Mouse (Mus musculus) testis, adult 2 months (tissue): ENCODE data around the gene Coq10a.

Source experiments
- CTCF ChIP-seq: fragments of 200-500 bp; IDR thresholded peaks from 2 replicates; pipeline ENCODE4 v1.5.1; 2012; ENCODE audit warnings: low read depth, mild to moderate bottlenecking, inconsistent platforms, low read length, moderate library complexity; ENCODE audit not compliant: control insufficient read depth, insufficient read depth, insufficient replicate concordance
- POLR2A ChIP-seq: fragments of 200-500 bp; IDR thresholded peaks from 2 replicates; pipeline ENCODE4 v1.6.1; 2012; ENCODE audit warnings: low read depth, mild to moderate bottlenecking, inconsistent platforms, low read length, moderate library complexity; ENCODE audit not compliant: control insufficient read depth

DNA sequence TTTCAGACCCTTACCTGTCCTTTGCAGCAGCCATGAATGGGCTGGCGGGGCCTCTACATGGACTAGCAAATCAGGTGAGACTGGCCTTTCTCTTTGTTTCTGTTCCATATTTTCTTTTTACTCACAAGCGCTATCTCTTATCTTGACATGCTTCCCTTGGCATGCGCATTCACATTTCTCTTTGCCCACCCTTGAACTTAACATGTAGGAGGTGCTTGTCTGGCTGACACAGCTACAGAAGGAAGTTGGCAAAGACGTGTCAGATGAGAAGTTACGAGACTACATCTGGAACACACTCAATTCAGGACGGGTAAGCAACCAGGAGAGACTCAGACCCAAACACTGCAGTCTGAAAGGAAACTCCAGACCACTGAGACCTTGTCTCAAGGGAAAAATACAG lies 9.6 kb downstream of the Coq10a start:
- TF ChIP-seq POLR2A (no peak), CTCF (no peak)
